Mouse (Mus musculus) forelimb bud, embryonic 11.5 days (tissue): ENCODE results near the gene Spaca5.

ENCODE experiments used
- DNase-seq: peaks from one replicate; pipeline ENCODE4 v3.0.0-alpha.2; 2012; ENCODE audit warnings: low read depth, low spot score

Gene Spaca5

DNA sequence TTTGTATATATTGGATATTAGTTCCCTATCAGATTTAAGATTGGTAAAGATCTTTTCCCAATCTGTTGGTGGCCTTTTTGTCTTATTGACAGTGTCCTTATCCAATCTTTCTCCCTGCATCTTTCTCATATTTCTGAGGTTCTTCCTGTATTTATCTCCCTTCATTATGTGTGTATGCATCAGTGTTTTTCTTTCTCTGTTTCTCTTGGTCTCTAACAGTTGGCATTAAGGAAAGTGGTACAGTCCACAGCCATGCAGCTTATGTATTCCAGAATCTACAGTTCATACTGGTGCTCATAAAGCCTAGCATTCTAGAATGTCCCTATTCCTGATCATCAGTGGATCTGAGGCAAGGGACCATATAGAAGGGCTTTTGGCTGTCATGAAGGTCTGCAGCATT is at the start of gene Spaca5:
Gene Spaca5 (plus strand): TSS at position 301 of the 400 bp plus-strand sequence.
- DNase-seq, result no peak

DNA sequence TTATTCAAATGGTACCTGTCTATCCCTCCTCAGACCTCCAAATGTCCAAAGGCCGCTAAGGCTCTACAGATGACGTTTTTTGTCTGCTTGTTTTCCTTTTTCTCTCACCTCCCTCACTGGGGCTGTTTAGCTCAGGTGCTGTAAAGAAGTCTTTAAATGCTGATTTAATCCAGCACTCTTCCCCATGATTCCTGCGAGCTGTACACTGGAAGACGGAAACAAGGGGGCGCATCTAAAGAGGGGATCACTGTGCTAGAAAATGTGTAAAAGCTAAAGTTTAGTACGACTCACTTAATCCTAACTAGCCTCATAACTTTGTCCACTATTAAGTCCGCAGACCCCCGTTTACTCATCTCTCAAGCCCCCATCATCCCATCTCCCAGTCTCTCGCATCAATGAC is 6.7 kb upstream of the Spaca5 start:
- DNase-seq, result no peak

DNA sequence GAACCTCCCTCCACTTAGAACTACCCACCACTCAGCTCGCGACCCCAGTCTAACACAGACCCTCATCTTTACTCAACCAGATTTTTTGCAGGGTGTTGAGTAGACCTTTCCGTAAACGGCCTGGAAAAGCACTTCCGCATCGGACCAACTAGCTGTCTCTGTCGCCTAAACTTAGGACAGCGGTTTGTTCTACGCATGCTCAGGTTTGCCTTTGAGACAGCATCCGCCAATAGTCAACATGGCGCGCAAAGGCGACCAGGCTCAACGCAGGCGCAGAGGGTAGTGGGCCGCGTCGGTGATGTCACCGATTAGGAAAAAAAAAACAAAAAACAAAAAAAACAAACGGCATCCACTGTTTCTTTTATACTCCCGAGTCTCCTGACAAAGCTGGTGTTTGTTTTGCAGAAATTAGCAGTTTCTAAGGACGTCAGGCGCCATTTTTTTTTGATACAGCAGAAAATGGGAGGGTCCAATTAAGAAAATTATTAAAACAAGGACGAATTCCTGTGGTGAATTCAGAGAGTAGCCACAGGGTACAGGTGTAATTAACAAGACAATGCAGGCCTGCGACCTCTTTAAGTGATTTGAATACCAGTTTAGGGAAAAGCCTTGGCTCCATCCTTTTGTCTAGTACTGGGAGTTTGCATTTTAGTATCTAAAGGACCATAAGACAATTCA is 6.2 kb upstream of the Spaca5 start, which contains the start of gene Zfp182:
Gene Zfp182 (minus strand): TSS at position 451 of the 678 bp plus-strand sequence.
- DNase-seq, result peak; percentile 71

DNA sequence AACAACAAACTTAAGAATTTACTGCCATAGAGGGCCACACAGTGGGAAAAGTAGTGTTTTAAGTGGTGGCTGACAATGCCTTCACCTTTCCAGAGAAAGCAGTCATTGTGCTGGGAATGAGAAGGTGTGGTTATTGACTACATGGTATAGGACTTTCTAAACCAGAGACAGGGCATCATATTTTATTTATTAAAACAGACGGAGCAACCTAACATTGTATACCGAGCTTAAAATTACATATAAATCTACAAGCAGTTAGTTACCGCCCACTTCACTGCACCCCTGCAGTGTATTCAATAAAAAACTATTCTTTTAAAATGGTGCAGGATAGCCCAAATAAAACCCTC is 5.7 kb upstream of the Spaca5 start:
- no peak for DNase-seq

DNA sequence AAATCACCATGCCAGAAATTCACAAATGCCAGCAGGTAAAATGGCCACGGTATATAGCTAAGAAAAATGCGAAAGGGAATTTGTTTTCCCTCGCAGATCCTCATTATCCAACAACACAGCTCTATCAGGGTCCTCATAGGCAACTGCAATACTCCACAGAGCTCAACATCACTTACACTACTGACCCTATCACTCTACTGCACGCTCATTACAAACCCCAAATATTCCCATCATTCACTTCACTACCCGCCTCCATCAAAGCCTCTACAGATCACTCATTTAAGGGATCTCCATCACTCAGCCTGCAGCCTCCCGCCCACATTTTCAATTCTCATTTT is 20.4 kb downstream of the Spaca5 start:
- DNase-seq, result no peak

DNA sequence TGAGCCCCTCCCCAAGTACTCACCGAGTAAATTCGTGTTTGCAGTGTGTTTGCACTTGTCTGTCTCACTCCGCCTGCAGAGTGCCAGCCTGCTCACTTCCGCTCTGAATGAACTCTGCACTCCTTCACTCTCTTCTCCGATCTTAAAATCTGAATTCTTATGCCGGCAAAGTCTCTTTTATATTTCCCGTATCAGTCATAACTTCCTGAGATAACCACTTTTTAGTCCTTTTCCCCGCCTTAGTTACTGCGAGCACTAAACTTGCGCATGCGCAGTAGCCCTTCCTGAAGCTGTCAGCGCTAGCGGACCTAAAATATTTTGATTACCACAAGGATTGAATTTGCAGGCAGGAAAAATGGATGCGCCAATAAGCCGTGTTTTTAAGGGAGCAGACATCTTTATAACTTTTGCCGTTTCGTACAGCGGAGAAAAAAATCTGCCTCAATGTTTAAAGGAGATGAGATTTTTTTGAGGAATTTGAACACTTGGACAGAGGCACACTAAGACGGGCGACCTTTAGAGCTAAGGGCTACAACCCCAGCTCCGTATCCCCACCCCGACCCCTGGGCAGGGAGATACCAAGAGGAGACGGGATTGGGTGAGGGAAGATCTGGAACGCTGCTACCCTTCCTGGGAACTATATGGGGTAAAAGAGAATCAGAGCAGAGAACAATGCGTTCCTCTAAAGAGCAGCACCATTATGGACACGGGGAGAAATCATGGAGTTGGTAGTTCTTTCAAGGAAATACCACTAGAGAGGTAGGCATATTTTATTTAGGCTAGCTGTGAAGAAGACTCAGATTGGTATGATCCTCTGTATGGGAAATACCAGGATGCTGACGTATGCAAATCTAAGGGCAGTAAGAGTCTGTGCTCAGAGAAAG is 21.0 kb downstream of the Spaca5 start, which contains the start of gene Zfp300:
Gene Zfp300 (minus strand): TSS at position 545 of the 884 bp plus-strand sequence.
- DNase-seq, result peak; percentile 69

DNA sequence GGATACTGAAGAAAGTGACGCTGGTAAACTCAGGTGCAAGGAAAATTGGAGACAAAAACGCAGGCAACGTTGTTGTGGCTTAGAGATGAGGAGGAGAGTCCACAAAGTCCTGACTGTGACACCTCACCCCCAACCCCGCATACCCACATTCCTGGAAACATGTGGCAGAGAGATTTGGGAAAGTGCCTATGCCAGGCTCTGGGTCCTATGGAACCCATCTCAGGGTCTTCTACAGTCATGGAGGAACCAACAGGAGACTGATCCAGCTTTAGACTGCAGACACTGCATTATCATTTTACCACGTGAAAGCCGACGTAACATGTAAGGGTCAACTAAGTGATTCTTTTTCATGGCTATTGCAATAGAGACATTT is 21.6 kb downstream of the Spaca5 start:
- DNase-seq, result no peak

DNA sequence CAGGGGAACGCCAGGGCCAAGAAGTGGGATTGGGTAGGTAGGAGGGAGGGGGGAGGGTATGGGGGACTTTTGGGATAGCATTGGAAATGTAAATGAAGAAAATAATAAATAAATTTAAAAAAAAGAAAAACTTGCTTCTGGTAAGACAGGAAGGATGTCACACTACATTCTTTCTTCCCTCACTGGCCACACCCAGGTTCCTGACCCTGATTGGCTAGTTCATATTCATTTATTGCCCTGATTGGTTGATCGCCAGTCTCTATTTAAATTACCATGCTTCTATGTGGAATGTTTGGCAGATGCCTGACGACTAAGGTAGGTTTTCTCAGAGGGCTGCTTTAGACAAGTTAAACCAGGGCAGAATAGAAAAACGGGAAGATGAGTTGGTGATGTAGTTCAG is 47.3 kb downstream of the Spaca5 start, which contains the start of gene Ssxa1:
Gene Ssxa1 (plus strand): TSS at position 301 of the 400 bp plus-strand sequence.
- no peak for DNase-seq
